Mouse (Mus musculus): ENCODE measurements around the gene Etl4. TPM values are rescaled to one million over a fixed set of nuclear protein-coding genes. Genes with fewer than 3 reads are reported as not detected.

Gene Etl4
- total RNA-seq, 2 experiments from 2014 or later: 57.5 to 85.3 TPM

DNA sequence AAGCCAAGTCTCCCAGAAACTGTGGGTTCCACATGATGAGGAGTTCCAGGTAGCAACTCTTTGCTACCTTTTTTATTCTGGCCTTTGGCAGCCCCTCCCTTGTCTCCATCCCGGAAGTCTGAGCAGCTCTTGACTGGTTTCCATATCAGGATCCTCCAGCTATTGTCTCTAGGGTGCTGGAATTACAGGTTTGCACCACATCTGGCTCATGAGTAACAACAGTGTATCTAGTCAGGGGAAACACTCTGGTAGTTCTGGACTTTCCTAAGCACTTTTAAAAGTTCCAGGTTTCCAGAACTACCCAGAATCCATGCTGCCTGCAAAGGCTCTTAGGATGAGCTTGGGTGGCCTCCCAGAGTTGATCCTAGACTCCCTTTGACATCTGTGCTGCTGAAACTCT lies 640.4 kb downstream of the Etl4 start:
- no peak overlapping the region for H3K27ac ChIP-seq
- no peak for DNase-seq
- TF ChIP-seq CTCF (IDR thresholded peaks at IDR 0.05): no peak
- no peak overlapping the region for H3K4me3 ChIP-seq
- intact Hi-C loops (cut with DNase I): no loop called here

DNA sequence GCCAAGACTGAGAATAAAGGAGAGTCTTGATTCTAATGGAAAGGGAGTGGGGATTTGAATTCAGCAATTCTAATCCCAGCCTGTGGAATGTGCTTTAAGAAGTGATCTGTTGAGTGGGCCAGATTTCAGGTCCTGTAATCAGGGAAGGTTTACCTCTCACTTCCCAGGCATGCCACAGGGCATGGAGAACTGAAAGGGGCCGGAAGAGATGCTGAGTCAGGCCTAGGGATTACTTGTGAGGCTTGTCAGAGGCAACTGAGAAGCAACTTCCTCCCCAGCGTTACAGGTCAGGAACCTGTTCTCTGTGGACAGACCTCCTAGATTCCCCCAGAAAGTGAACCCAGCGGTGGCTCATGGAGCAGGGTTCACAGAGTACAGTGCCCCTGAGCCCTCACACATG lies 646.1 kb downstream of the Etl4 start:
- DNase-seq: no peak
- Histone ChIP-seq H3K4me3 (no peak overlapping the region), H3K27ac (no peak overlapping the region; the same call in 1 of the 2 replicates)
- intact Hi-C loops (cut with DNase I): no loop called here
- TF ChIP-seq CTCF (IDR thresholded peaks at IDR 0.05): no peak

DNA sequence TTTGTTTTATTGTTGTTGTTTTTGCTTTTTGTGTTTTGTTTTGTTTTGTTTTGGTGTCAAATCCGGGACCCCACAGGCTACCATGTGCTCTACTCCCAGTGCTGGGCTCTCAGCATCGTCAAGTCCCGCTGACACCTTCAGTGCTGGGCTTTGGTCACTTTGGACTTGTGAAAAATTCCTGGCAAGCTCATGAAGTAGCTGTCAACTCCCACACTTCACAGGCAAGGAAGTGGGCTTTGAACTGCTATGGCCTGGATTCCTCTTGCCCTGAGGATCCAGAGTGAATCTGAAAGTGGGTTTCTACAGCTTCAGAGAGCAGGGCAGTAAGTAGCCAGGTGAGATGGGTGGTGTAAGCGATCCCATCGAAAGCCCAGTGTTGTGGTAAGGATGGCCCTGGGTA lies 649.5 kb downstream of the Etl4 start:
- intact Hi-C loops (cut with DNase I): no loop called here
- no peak for TF ChIP-seq CTCF (IDR thresholded peaks at IDR 0.05)
- no peak overlapping the region for H3K4me3 ChIP-seq
- H3K27ac ChIP-seq: no peak overlapping the region
- DNase-seq: no peak

DNA sequence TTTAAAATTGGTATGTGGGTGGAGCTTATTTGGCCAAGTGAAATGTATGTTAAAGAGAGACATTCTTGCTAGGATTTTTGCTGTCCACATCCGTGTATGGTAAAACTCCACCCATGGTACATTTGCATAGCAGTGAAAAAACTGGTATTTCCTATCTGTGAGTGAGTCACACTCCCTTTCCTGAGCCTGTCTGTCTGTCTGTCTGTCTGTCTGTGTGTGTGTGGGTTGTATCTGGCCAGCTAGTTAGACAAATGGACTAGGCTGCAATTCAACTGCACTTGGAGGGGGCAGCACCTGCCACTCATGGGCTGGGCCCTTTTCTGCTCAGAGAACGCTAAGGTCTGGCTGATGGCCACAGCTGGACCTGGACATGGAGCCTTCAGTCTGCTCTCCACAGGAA lies 650.1 kb downstream of the Etl4 start:
- no peak overlapping the region for H3K27ac ChIP-seq
- H3K4me3 ChIP-seq: no peak overlapping the region
- intact Hi-C loops (cut with DNase I): loop anchor here (5.0 kb wide), 1 partner anchor 37 kb away; no protein-coding TSS in a partner anchor
- no peak for TF ChIP-seq CTCF (IDR thresholded peaks at IDR 0.05)
- no peak for DNase-seq

DNA sequence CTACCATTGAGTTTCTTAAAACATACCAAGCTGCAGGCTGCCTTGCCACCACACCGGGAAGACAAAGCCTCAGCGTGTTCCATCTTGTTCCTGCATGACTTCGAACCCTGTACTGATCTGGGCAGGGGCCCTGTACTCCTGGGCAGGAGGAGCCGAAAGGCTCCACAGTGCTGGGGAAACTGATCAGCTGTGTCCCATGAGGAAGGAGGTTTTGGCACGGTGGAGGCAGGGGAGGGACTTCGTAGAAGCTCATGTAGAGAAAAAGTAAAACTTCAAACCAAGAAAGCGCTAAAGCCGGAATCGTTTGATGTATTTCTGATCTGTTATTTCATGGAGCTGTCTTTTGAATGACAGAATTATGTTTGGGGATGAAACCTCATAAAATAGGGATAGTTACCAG lies 651.0 kb downstream of the Etl4 start:
- H3K4me3 ChIP-seq: no peak overlapping the region
- intact Hi-C loops (cut with DNase I): loop anchor here (5.0 kb wide), 1 partner anchor 38 kb away; no protein-coding TSS in a partner anchor
- no peak for DNase-seq
- TF ChIP-seq CTCF (IDR thresholded peaks at IDR 0.05): no peak
- no peak overlapping the region for H3K27ac ChIP-seq

DNA sequence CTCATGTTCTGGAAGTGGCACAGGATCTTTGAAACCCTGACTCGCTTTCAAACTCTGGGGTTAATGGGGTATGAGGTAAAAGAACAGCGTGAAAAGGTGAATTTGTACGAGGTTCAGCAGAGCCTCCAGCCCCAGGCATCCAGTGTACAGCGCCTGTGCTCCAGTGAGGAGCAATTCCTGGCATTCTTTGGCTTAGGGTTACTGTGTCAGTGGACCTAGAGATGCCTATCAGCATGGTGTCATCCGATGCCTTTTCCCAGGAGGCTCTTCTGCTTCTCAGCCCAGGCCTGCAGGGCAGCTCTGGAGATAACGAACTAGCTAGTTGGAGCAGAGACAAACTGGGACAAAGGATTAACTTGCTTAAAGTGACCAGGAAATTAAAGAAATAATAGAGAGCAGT lies 653.5 kb downstream of the Etl4 start:
- no peak for TF ChIP-seq CTCF (IDR thresholded peaks at IDR 0.05)
- intact Hi-C loops (cut with DNase I): loop anchor here (5.0 kb wide), 1 partner anchor 41 kb away; no protein-coding TSS in a partner anchor
- Histone ChIP-seq H3K27ac (0 out of 2 replicates have a peak overlapping the region, but pooled peaks have one; percentile 17), H3K4me3 (peak overlapping the region; percentile 28; the same call in 1 of the 2 replicates)
- peak; percentile 38 for DNase-seq

DNA sequence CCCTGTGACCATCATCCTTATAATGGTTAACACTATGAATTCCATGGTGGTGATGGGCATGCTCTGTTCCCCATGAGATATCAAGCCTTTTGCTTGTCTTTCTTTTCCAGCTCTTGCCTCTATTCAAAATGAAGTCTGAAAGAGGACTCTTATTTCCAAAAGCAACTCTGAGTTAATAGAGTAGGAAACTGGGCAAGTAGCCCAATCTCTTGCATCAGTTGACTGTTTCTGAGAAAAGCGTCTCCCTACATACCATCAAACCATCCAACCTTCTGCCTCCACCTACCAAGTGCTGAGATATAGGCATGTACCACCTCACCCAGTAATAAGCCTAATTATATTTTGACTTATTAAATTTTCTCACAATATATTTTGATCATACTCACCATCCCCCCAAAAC lies 658.9 kb downstream of the Etl4 start:
- DNase-seq: no peak
- H3K27ac ChIP-seq: no peak overlapping the region
- intact Hi-C loops (cut with DNase I): no loop called here
- no peak for TF ChIP-seq CTCF (IDR thresholded peaks at IDR 0.05)
- no peak overlapping the region for H3K4me3 ChIP-seq

DNA sequence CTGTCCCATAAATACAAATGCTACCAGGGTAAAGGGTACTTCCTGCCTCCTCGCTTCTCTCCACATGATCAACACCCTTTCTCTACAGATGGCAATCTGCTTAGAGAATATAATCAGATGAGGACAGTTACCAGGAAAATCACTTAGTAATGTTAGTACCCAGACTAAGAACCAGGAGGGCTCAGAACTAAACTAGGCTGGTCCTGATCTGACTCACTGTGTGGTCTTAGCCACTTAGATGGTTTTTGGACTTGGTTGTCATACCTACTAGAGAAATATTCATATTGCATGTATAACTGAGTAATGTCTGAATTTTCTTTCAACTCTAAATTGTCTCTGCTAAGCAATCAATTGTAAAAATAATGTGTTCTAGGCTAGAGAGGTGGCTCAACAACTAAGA lies 662.4 kb downstream of the Etl4 start:
- H3K27ac ChIP-seq: no peak overlapping the region
- intact Hi-C loops (cut with DNase I): no loop called here
- DNase-seq: no peak
- no peak for TF ChIP-seq CTCF (IDR thresholded peaks at IDR 0.05)
- no peak overlapping the region for H3K4me3 ChIP-seq

DNA sequence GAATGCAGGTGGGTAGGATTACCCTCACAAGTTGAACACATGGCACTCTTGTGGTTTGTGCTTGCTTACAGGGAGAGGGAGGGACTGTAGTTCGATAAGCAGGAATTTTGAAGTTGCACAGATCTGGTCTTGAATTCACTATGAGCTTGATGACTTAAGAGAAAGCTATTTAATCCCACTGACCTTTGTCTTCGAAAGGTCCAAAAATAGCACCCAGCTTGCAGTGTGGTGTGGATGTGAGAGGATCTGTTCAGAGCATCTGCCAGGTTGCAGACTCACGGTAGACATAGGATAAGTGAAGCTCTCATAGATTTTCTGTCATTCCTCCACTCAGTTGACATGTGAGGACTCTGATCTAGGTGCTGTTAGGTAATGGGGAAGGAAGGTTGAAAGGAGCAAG lies 670.8 kb downstream of the Etl4 start:
- Histone ChIP-seq H3K27ac (peak overlapping the region; percentile 87), H3K4me3 (peak overlapping the region; percentile 25)
- TF ChIP-seq CTCF (IDR thresholded peaks at IDR 0.05): no peak
- DNase-seq: peak; percentile 45
- intact Hi-C loops (cut with DNase I): no loop called here

DNA sequence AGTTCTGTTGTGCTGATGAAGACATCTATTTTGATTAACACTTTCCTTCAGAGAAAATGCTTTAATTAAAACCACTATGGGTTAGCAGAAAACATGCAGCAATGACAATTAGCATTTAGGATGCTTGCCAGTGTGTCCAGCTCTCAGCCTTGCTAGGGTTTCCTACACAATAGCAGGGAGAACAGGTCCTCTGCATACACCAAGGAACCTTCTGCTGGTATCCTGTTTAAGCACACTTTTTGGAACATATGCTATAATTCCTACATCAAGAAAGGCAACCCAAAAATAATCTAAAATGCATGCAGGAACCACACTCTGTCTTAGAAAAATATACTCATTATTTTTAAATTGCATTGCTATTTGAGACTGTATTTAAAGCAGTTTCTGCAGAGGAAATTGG lies 673.5 kb downstream of the Etl4 start:
- intact Hi-C loops (cut with DNase I): loop anchor here (2.0 kb wide), 1 partner anchor 58 kb away; no protein-coding TSS in a partner anchor
- TF ChIP-seq CTCF (IDR thresholded peaks at IDR 0.05): no peak
- Histone ChIP-seq H3K4me3 (no peak overlapping the region), H3K27ac (no peak overlapping the region)
- no peak for DNase-seq

DNA sequence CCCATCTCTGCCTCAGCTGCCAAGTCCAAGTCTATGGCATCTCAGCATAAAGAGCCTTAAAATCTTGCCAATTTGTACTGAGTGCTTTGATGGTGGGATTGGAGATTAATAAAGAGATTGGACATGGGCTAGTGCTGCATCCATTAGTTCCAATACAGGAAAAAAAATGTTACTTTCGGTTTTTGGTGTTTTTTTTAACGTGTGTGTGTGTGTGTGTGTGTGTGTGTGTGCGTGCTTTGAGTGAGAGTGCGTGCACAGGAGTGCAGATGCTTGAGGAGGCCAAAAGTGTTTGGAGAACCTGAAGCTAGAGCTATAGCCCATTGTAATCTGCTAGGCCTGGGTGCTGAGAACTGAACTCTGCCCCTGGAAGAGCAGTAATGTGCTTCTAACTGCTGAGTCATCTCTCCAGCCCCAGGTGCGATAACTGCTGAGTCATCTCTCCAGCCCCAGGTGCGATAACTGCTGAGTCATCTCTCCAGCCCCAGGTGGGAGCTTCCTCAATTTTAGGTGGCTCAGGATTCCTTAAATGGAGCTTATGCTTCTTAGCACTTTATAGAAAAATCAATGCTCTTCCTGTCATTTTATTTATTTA lies 674.1 kb downstream of the Etl4 start:
- intact Hi-C loops (cut with DNase I): loop anchor here (2.0 kb wide), 1 partner anchor 57 kb away; no protein-coding TSS in a partner anchor
- no peak overlapping the region for H3K27ac ChIP-seq
- DNase-seq: no peak
- H3K4me3 ChIP-seq: no peak overlapping the region
- TF ChIP-seq CTCF (IDR thresholded peaks at IDR 0.05): no peak

DNA sequence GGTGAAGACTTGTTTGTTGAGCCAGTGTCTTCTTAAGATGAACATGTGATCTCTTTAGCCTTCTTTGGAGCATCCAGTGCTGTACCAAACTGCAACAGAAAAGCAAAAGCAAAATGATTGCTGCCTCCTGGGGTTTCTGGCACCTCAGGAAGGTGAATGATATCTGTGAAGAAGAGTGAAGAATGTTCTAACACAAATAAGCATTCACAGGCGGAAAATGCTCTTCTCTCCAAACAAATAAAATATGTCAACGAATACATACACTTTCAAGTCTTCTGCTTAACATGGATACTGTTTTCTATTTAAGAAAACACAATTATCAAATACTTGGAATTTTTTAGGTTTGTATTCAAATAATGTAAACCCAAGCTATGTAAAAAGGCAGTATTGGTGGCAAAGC lies 678.3 kb downstream of the Etl4 start:
- no peak for TF ChIP-seq CTCF (IDR thresholded peaks at IDR 0.05)
- Histone ChIP-seq H3K27ac (no peak overlapping the region), H3K4me3 (no peak overlapping the region)
- DNase-seq: no peak
- intact Hi-C loops (cut with DNase I): no loop called here

DNA sequence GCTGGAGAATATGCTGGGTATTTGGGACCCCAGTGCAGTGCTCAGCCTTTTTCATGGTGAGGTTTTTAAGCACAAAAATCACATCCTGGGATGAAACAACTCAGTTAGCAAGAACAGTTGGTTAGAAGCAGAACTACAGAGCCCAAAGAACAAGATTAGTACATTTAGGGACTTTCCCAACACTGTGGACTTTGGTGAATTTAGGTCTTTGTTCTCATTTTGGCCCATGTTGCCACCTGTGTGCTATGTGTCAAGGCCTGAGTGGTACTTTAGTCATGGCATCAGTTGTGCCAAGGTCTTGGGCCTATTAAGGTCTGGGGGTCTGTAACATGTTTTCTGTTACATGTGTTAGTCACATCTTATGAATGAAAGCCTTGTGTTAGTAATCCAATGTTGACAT lies 679.1 kb downstream of the Etl4 start:
- DNase-seq: no peak
- Histone ChIP-seq H3K27ac (no peak overlapping the region), H3K4me3 (no peak overlapping the region)
- no peak for TF ChIP-seq CTCF (IDR thresholded peaks at IDR 0.05)
- intact Hi-C loops (cut with DNase I): no loop called here

DNA sequence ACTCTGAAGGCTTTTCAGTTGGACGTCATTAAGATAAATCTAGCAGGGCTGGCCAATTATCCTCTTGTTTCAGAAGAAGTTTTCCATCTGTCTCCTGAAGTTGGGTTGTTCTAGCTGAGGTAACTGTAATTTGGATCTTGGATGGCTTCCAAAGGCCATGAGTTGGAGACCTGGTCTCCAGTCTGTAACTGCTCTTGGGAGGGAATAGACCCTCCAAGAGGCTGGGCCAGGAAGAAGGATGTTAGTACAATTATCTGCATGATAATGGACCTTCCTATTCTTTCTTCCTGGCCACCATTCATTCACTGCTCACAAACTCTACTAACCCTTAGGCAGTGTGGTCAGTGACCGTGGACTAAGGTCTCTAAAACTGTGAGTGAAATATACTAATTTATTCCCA lies 684.5 kb downstream of the Etl4 start:
- TF ChIP-seq CTCF (IDR thresholded peaks at IDR 0.05): no peak
- Histone ChIP-seq H3K4me3 (no peak overlapping the region), H3K27ac (no peak overlapping the region)
- DNase-seq: no peak
- intact Hi-C loops (cut with DNase I): no loop called here

Data from gastrocnemius, adult 2 months (tissue).